Mouse (Mus musculus) thymus, postnatal 10 days (tissue): Measurements from ENCODE around the gene Zg16.
"Not testable (repeated sequence)": the region's sequence is repeated elsewhere in the genome, so short reads cannot be mapped to it uniquely, and the experiment has no call there.

Experiments used
- DNase-seq, 2 experiments: peaks; one replicate each; pipeline ENCODE4 v3.0.0; 2021; ENCODE audit warnings: low spot score in 2 of 2

Zg16 gene

GRCm38 (mm10) chr7:127087278-127088010 is at the start of gene Zg16:
Zg16 (minus strand) TSS chr7:127087328.
- DNase-seq: not testable (repeated sequence)

GRCm38 (mm10) chr7:127136181-127137071 is 49.3 kb upstream of the Zg16 start:
- peak; percentile 26 to 35 for DNase-seq

- peak; percentile 24 to 35 for DNase-seq
These were observed 47.8 kb upstream of the Zg16 start for GRCm38 (mm10) chr7:127134821-127135447.

GRCm38 (mm10) chr7:127133125-127133524 is 46.0 kb upstream of the Zg16 start:
- no peak for DNase-seq

- DNase-seq: peak in 1 of 2 experiments; percentile 44
These were observed 42.5 kb upstream of the Zg16 start for GRCm38 (mm10) chr7:127129638-127130037.

- no peak for DNase-seq
These were observed 34.8 kb upstream of the Zg16 start, which contains the start of gene Qprt for GRCm38 (mm10) chr7:127121911-127122270. Qprt (minus strand) TSS chr7:127122226.

- no peak for DNase-seq
These were observed 34.2 kb upstream of the Zg16 start for GRCm38 (mm10) chr7:127121061-127121910.

- DNase-seq: no peak
These were observed 31.7 kb upstream of the Zg16 start for GRCm38 (mm10) chr7:127118671-127119445.

GRCm38 (mm10) chr7:127117948-127118347 is 30.8 kb upstream of the Zg16 start:
- no peak for DNase-seq

- no peak for DNase-seq
These were observed 29.3 kb upstream of the Zg16 start for GRCm38 (mm10) chr7:127116331-127116935.

GRCm38 (mm10) chr7:127114920-127115319 is 27.8 kb upstream of the Zg16 start:
- no peak for DNase-seq

GRCm38 (mm10) chr7:127113614-127114259 is 26.6 kb upstream of the Zg16 start:
- DNase-seq: peak in 1 of 2 experiments; percentile 39

GRCm38 (mm10) chr7:127112921-127113597 is 25.9 kb upstream of the Zg16 start:
- peak in 1 of 2 experiments; percentile 34 for DNase-seq

- DNase-seq: no peak
These were observed 25.2 kb upstream of the Zg16 start for GRCm38 (mm10) chr7:127112251-127112841.

GRCm38 (mm10) chr7:127111461-127111860 is 24.3 kb upstream of the Zg16 start:
- DNase-seq: peak; percentile 63 to 83

- peak; percentile 70 to 84 for DNase-seq
These were observed 23.3 kb upstream of the Zg16 start for GRCm38 (mm10) chr7:127110239-127111007.

GRCm38 (mm10) chr7:127105551-127105950 is 18.4 kb upstream of the Zg16 start:
- DNase-seq: no peak
